19 mouse cellular contexts compared by ENCODE assay signal in the genomic region with DNA sequence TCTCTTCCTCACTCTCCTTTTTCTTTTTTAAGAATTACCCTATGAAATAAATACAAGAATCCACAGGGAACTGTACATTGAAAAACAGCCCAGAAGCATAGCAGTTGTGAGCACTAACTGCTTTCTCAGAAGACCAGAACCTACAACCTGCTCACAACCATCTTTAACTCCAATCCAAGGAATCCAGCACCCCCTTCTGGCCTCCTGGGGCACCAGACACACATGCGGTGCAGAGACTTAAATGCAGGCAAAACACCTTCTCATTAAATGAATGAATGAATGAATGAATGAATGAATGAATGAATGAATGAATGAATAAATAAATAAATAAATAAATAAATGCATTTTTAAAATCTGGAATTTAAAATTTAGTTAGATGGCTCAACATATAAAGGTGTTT. TPM values are rescaled to one million over a fixed set of nuclear protein-coding genes. Genes with fewer than 3 reads are reported as not detected.
DNase-seq lines count a peak whose midpoint lies in the region; ATAC-seq and TF ChIP-seq lines count a peak whose summit lies in the region.
"Had no signal": no experiment of that assay in that cellular context is flagged by ENCODE, and none has a peak within 500 bp of the region (broad histone marks: within the 10 kb centered on the region; RNA-seq: fewer than 3 reads in every experiment).

No protein-coding gene starts in this region.

- H3K4me3 ChIP-seq in kidney, adult 2 months (ENCODE audit: insufficient read depth, low read depth, low read length), result no peak overlapping the region
- H3K4me3 ChIP-seq: forebrain, embryonic 15.5 days; gastrocnemius, adult 2 months; limb, embryonic 12.5 days; megakaryocyte, embryonic 14.5 days; neural tube, embryonic 13.5 days had no signal

- POLR2A ChIA-PET in Patski (lab: Charles Lee), result no interaction called here

- CTCF ChIA-PET in Patski (lab: Charles Lee), result no interaction called here

- WGBS in kidney, adult 2 months, result 81% methylated on average over 1 of the region's 1 CpGs

- in situ Hi-C loops in Patski (cut with MboI; ENCODE audit: low pct_unique_long_range_greater_than_20kb), result no loop called here

- H3K27me3 ChIP-seq in kidney, adult 2 months (replicated peaks; ENCODE audit: control insufficient read depth, insufficient read depth, low read length), result no peaks in the 10 kb centered on the region
- peaks cover 19% of the 10 kb centered on the region for H3K27me3 ChIP-seq in Patski
- H3K27me3 ChIP-seq: forebrain, embryonic 15.5 days; limb, embryonic 12.5 days; neural tube, embryonic 13.5 days had no signal

- H3K36me3 ChIP-seq in kidney, adult 2 months (ENCODE audit: control insufficient read depth, insufficient read depth, low read length), result no peaks in the 10 kb centered on the region
- H3K36me3 ChIP-seq: forebrain, embryonic 15.5 days; limb, embryonic 12.5 days; neural tube, embryonic 13.5 days had no signal

- TF ChIP-seq POLR2A in kidney, adult 2 months (IDR thresholded peaks at IDR 0.05; ENCODE audit: low read depth, low read length), result no peak

- no peak for ATAC-seq in Patski
- ATAC-seq: forebrain, embryonic 15.5 days had no signal

- no peak overlapping the region for H3K27ac ChIP-seq in kidney, adult 2 months (ENCODE audit: insufficient read depth, low read depth, low read length)
- H3K27ac ChIP-seq: forebrain, embryonic 15.5 days; gastrocnemius, adult 2 months; hindbrain, embryonic 14.5 days; limb, embryonic 12.5 days; neural tube, embryonic 13.5 days had no signal

- DNase-seq in kidney, adult 2 months, result no peak
- DNase-seq in kidney, adult 8-10 months, result no peak
- peak; percentile 24 for DNase-seq in thymus, postnatal 14 days
- DNase-seq in thymus, postnatal 36 days, result no peak
- no peak for DNase-seq in Patski (ENCODE audit: low read depth, low spot score)
- DNase-seq in ovary, postnatal 14 days (ENCODE audit: low spot score), result no peak
- no peak for DNase-seq in adrenal gland, postnatal 4 days (ENCODE audit: low spot score in 2 of 2)
- DNase-seq: adrenal gland, adult 8-10 months; cerebellum, adult 9-10 months; gastrocnemius, adult 2 months; heart, adult 18-20 months; lung, embryonic 14.5 days; right cerebral cortex, postnatal 4 days had no signal

- TF ChIP-seq CTCF in kidney, adult 2 months (conservative IDR thresholded peaks at IDR 0.05; ENCODE audit: insufficient read depth, insufficient read length, low read depth, low read length), result peak; percentile 23; the same call in 1 of the 2 replicates
- TF ChIP-seq CTCF in Patski (IDR thresholded peaks at IDR 0.05), result peak; percentile 52

- H3K4me1 ChIP-seq in kidney, adult 2 months (ENCODE audit: control insufficient read depth, insufficient read depth, low read length), result no peaks in the 10 kb centered on the region
- H3K4me1 ChIP-seq: forebrain, embryonic 15.5 days; limb, embryonic 12.5 days; megakaryocyte, embryonic 14.5 days; neural tube, embryonic 13.5 days had no signal

RNA-seq across cellular contexts. Expression of a gene that starts 19.5 kb away (rescaled TPM):
- 1.8 and 2.6 TPM in 2 replicates for polyA plus RNA-seq in kidney, adult 2 months (2012; rRNA removed)
- polyA plus RNA-seq in Patski (2021), result not detected
- 10 to 100 TPM; 15.3 to 32.2 TPM for total RNA-seq in adrenal gland, postnatal 4 days (2021)
- polyA plus RNA-seq: forebrain, embryonic 15.5 days; hindbrain, embryonic 14.5 days; neural tube, embryonic 13.5 days had no signal

RNA-seq across cellular contexts. Expression of a gene that starts 19.5 kb away (rescaled TPM):
- polyA plus RNA-seq in kidney, adult 2 months (2012; rRNA removed), result not detected in 2 replicates
- polyA plus RNA-seq in Patski (2021), result not detected
- not detected for total RNA-seq in adrenal gland, postnatal 4 days (2021)
- total RNA-seq: adrenal gland, adult 8-10 months; gastrocnemius, adult 2 months; heart, adult 18-20 months had no signal
- polyA plus RNA-seq: forebrain, embryonic 15.5 days; heart, postnatal 0 days; hindbrain, embryonic 14.5 days; limb, embryonic 12.5 days; lung, embryonic 14.5 days; neural tube, embryonic 13.5 days had no signal
